ENCODE assay signal across 9 mouse cellular contexts in genomic region chr1:56089254-56089834, GRCm38 (mm10).
DNase-seq lines count a peak whose midpoint lies in the region; ATAC-seq and TF ChIP-seq lines count a peak whose summit lies in the region.
"Had no signal": no experiment of that assay in that cellular context is flagged by ENCODE, and none has a peak within 500 bp of the region (broad histone marks: within the 10 kb centered on the region; RNA-seq: fewer than 3 reads in every experiment).

No protein-coding gene starts in this region.

- no peak overlapping the region for H3K27ac ChIP-seq in liver, adult 2 months (replicated peaks; ENCODE audit: insufficient read depth, low read depth, low read length)
- no peak overlapping the region for H3K27ac ChIP-seq in liver, embryonic 11.5 days (ENCODE audit: low read depth, low read length)
- peak overlapping the region; percentile 48 for H3K27ac ChIP-seq in left cerebral cortex, adult 2 months
- H3K27ac ChIP-seq in hindbrain, embryonic 13.5 days = no peak overlapping the region

- no peaks in the 10 kb centered on the region for H3K36me3 ChIP-seq in liver, adult 2 months (ENCODE audit: control insufficient read depth, insufficient read depth, low read length)
- H3K36me3 ChIP-seq in liver, embryonic 11.5 days (ENCODE audit: control insufficient read depth, insufficient read depth, low read length) = no peaks in the 10 kb centered on the region
- H3K36me3 ChIP-seq in hindbrain, embryonic 13.5 days = no peaks in the 10 kb centered on the region

- peak; percentile 6 for DNase-seq in liver, adult 2 months (ENCODE audit: extremely low read depth, low read depth, low spot score)
- no peak for DNase-seq in liver, embryonic 11.5 days (ENCODE audit: low spot score)
- DNase-seq in frontal cortex, adult 2 months (ENCODE audit: extremely low spot score in 1 of 2, low spot score in 1 of 2) = peak; percentile 88 to 91
- peak; percentile 73 for DNase-seq in heart, postnatal 4 days
- DNase-seq in left cerebral cortex, adult 2 months (ENCODE audit: extremely low spot score in 1 of 2, low spot score in 2 of 2) = peak; percentile 48 to 64
- DNase-seq in right cerebral cortex, adult 2 months (ENCODE audit: low spot score in 2 of 2) = peak; percentile 81 to 83
- no peak for DNase-seq in cerebellum, postnatal 25 days

- H3K4me2 ChIP-seq in liver, embryonic 11.5 days = no peak overlapping the region
- no peak overlapping the region for H3K4me2 ChIP-seq in hindbrain, embryonic 13.5 days

- no peak overlapping the region for H3K4me3 ChIP-seq in liver, adult 2 months (ENCODE audit: insufficient read depth, low read depth, low read length)
- no peak overlapping the region for H3K4me3 ChIP-seq in liver, embryonic 11.5 days (ENCODE audit: low read depth, low read length)
- H3K4me3 ChIP-seq in left cerebral cortex, adult 2 months = no peak overlapping the region
- no peak overlapping the region for H3K4me3 ChIP-seq in hindbrain, embryonic 13.5 days

- H3K4me1 ChIP-seq in liver, adult 2 months (ENCODE audit: control insufficient read depth, insufficient read depth, low read length) = no peaks in the 10 kb centered on the region
- H3K4me1 ChIP-seq in liver, embryonic 11.5 days (replicated peaks; ENCODE audit: control insufficient read depth, insufficient read depth, low read length) = no peaks in the 10 kb centered on the region
- no peaks in the 10 kb centered on the region for H3K4me1 ChIP-seq in hindbrain, embryonic 13.5 days (replicated peaks)

- TF ChIP-seq CTCF in liver, adult 2 months (IDR thresholded peaks at IDR 0.05; ENCODE audit: low read depth, low read length) = no peak
- TF ChIP-seq CTCF in left cerebral cortex, adult 2 months (IDR thresholded peaks at IDR 0.05) = no peak

- 51% methylated on average over 4 of the region's 4 CpGs for WGBS in liver, adult 2 months
- WGBS in liver, embryonic 11.5 days = 42% methylated on average over 4 of the region's 4 CpGs
- WGBS in hindbrain, embryonic 13.5 days = 80% methylated on average over 4 of the region's 4 CpGs

- intact Hi-C loops in left cerebral cortex, adult 2 months (cut with DNase I) = loop anchor here (10.0 kb wide), 1 partner anchor 195 kb away; no protein-coding TSS in a partner anchor

- H3K9ac ChIP-seq in liver, adult 2 months (ENCODE audit: low read depth, low read length) = no peak overlapping the region
- H3K9ac ChIP-seq in liver, embryonic 11.5 days (ENCODE audit: low read depth, low read length) = no peak overlapping the region
- no peak overlapping the region for H3K9ac ChIP-seq in hindbrain, embryonic 13.5 days

- ATAC-seq in liver, embryonic 11.5 days (replicated peaks; ENCODE audit: low FRiP score) = no peak
- no peak for ATAC-seq in hindbrain, embryonic 13.5 days (ENCODE audit: low FRiP score)
- ATAC-seq: Patski had no signal

- no peaks in the 10 kb centered on the region for H3K79me2 ChIP-seq in liver, adult 2 months (ENCODE audit: control insufficient read depth, insufficient read depth, low read length)

- TF ChIP-seq POLR2A in liver, adult 2 months (IDR thresholded peaks at IDR 0.05; ENCODE audit: extremely low read depth, insufficient read depth, low read length) = no peak

- no peaks in the 10 kb centered on the region for H3K27me3 ChIP-seq in liver, adult 2 months (ENCODE audit: control insufficient read depth, insufficient read depth, low read length)
- H3K27me3 ChIP-seq in liver, embryonic 11.5 days (replicated peaks; ENCODE audit: control insufficient read depth, insufficient read depth, low read length) = no peaks in the 10 kb centered on the region
- H3K27me3 ChIP-seq in hindbrain, embryonic 13.5 days = no peaks in the 10 kb centered on the region

- H3K9me3 ChIP-seq in liver, embryonic 11.5 days (ENCODE audit: control insufficient read depth, low read length) = no peaks in the 10 kb centered on the region
- no peaks in the 10 kb centered on the region for H3K9me3 ChIP-seq in hindbrain, embryonic 13.5 days

Comparison
In these comparisons a context has a peak if more than half of its experiments do, and no peak if none do; other contexts are left out.
1. DNase-seq: peak in liver, adult 2 months (single experiment), frontal cortex, adult 2 months (2 of 2), heart, postnatal 4 days (single experiment), left cerebral cortex, adult 2 months (2 of 2) and right cerebral cortex, adult 2 months (2 of 2); none in liver, embryonic 11.5 days (single experiment) and cerebellum, postnatal 25 days (0 of 2).